Mouse (Mus musculus) lung, embryonic 15.5 days (tissue): ENCODE measurements around the gene Ccdc77. TPM values are rescaled to one million over a fixed set of nuclear protein-coding genes. Genes with fewer than 3 reads are reported as not detected.
A peak's percentile ranks its signal among the peaks of the same experiment; 100 is the strongest.

Experiments used
- ATAC-seq: fragments of 200-750 bp; cut with Nextera tagmentation; 2 replicates; pipeline ENCODE4 v1.8.0; 2017; ENCODE audit warnings: moderate number of reproducible peaks, borderline replicate concordance; ENCODE audit not compliant: low FRiP score, low TSS enrichment; ENCODE audit errors: extremely low read depth
- H3K27ac ChIP-seq: fragments of 300-500 bp; sonication (generic); 2 replicates; pipeline ENCODE4 v1.5.1; 2015; ENCODE audit warnings: moderate library complexity, mild to moderate bottlenecking, inconsistent platforms
- H3K27me3 ChIP-seq: fragments of 300-500 bp; sonication (generic); 2 replicates; pipeline ENCODE4 v1.6.1; 2015; ENCODE audit warnings: inconsistent platforms
- H3K36me3 ChIP-seq: fragments of 300-500 bp; sonication (generic); 2 replicates; pipeline ENCODE4 v1.6.1; 2015; ENCODE audit warnings: inconsistent platforms
- H3K4me1 ChIP-seq: fragments of 300-500 bp; sonication (generic); 2 replicates; pipeline ENCODE4 v1.6.1; 2015; ENCODE audit warnings: inconsistent platforms
- H3K4me2 ChIP-seq: fragments of 300-500 bp; sonication (generic); 2 replicates; pipeline ENCODE4 v1.6.1; 2015; ENCODE audit warnings: inconsistent platforms, mild to moderate bottlenecking, moderate library complexity
- H3K4me3 ChIP-seq: fragments of 300-500 bp; sonication (generic); 2 replicates; pipeline ENCODE4 v1.5.1; 2015; ENCODE audit warnings: mild to moderate bottlenecking, inconsistent platforms
- H3K9ac ChIP-seq: fragments of 300-500 bp; sonication (generic); 2 replicates; pipeline ENCODE4 v1.6.1; 2015; ENCODE audit warnings: inconsistent platforms
- H3K9me3 ChIP-seq: fragments of 300-500 bp; sonication (generic); 2 replicates; pipeline ENCODE4 v1.6.1; 2016; ENCODE audit warnings: inconsistent platforms
- WGBS: fragments of 180-500 bp; shearing (Covaris S2); methylation state at CpG from one replicate; pipeline ENCODE4 v1.1.7; 2015; 5-methylcytosine and 5-hydroxymethylcytosine counted together
- polyA plus RNA-seq: library from polyadenylated mRNA; unstranded; fragments of >200 nt; fragmentation: Nextera tagmentation; extraction: Ambion mirVana; gene quantifications from 2 replicates; pipeline ENCODE4 v1.2.1, GENCODE M21; 2015

Gene Ccdc77
- polyA plus RNA-seq, 1 experiment from 2014 or later, result 26.6 TPM

- Histone ChIP-seq H3K4me1 (peaks cover 9% of the 10 kb centered on the region), H3K36me3 (peaks cover 6% of the 10 kb centered on the region; the same call in 1 of the 2 replicates), H3K27ac (peak overlapping the region; percentile 87), H3K4me2 (peak overlapping the region; percentile 78), H3K27me3 (no peaks in the 10 kb centered on the region), H3K9ac (peak overlapping the region; percentile 56), H3K4me3 (peak overlapping the region; percentile 58), H3K9me3 (no peaks in the 10 kb centered on the region)
- ATAC-seq, result peak; percentile 99
- WGBS, result under 1% methylated on average over 31 of the region's 31 CpGs
Observed at GRCm38 (mm10) chr6:120356951-120357945, 6.9 kb downstream of the Ccdc77 start.

- H3K36me3 ChIP-seq, result peaks cover 7% of the 10 kb centered on the region; the same call in 1 of the 2 replicates
- H3K27ac ChIP-seq, result peak overlapping the region; percentile 87
- H3K4me1 ChIP-seq, result peaks cover 9% of the 10 kb centered on the region
- peak overlapping the region; percentile 58 for H3K4me3 ChIP-seq
- no peaks in the 10 kb centered on the region for H3K9me3 ChIP-seq
- no peaks in the 10 kb centered on the region for H3K27me3 ChIP-seq
- 23% methylated on average over 5 of the region's 5 CpGs for WGBS
- H3K4me2 ChIP-seq, result peak overlapping the region; percentile 78
- H3K9ac ChIP-seq, result peak overlapping the region; percentile 56
- no peak for ATAC-seq
Observed at GRCm38 (mm10) chr6:120356478-120356877, 7.7 kb downstream of the Ccdc77 start.

DNA sequence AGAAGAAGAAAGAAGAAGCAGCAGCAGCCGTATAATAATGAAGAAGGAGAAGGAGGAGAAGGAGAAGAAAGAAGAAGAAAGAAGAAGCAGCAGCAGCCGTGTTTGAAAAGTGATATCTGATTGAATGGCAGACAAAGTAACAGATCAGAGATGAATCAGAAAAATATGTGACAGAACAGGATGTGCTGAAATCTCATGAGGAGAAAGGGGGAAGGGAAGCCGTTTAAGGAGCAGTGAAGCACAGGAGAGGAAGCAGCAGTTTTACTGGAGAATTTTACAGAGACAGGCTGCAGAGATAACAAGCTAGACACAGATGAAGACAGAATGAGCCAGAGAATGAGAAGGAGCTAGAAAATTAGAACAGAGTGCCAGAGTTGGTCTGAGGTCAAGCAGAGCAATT is 15.2 kb downstream of the Ccdc77 start:
- Histone ChIP-seq H3K4me2 (no peak overlapping the region), H3K27me3 (no peaks in the 10 kb centered on the region), H3K36me3 (peaks cover 56% of the 10 kb centered on the region), H3K4me1 (no peaks in the 10 kb centered on the region), H3K27ac (no peak overlapping the region), H3K9me3 (no peaks in the 10 kb centered on the region), H3K4me3 (no peak overlapping the region), H3K9ac (no peak overlapping the region)
- no peak for ATAC-seq
- WGBS, result 88% methylated on average over 3 of the region's 3 CpGs

DNA sequence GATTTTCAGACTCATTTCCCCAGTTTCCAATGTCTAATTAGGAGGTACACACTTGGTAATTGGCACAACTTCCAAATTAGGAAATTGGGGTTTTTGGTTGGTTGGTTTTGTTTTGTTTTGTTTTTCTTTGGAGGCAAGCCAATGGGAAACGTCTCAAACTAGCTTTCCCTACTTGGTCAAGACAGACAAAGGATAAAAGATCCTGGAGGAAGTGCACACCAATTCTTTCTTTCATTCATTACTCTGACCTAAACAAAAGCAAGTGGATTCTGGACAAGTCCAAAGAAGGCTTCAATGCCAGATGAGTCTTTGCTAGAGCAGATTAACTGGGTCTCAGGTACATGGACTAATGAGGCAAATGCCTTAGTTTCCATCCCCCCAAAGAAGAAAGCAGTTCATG is 20.2 kb downstream of the Ccdc77 start:
- Histone ChIP-seq H3K4me3 (no peak overlapping the region), H3K27me3 (no peaks in the 10 kb centered on the region), H3K9ac (no peak overlapping the region), H3K27ac (no peak overlapping the region), H3K36me3 (peaks cover 74% of the 10 kb centered on the region), H3K4me2 (no peak overlapping the region), H3K4me1 (no peaks in the 10 kb centered on the region), H3K9me3 (no peaks in the 10 kb centered on the region)
- ATAC-seq, result no peak
- WGBS, result 32% methylated on average over 1 of the region's 1 CpGs

GRCm38 (mm10) chr6:120332351-120332750 is 31.8 kb downstream of the Ccdc77 start:
- 65% methylated on average over 2 of the region's 2 CpGs for WGBS
- no peak overlapping the region for H3K9ac ChIP-seq
- H3K27me3 ChIP-seq, result no peaks in the 10 kb centered on the region
- H3K27ac ChIP-seq, result no peak overlapping the region
- peaks cover 71% of the 10 kb centered on the region for H3K36me3 ChIP-seq
- no peak overlapping the region for H3K4me2 ChIP-seq
- no peaks in the 10 kb centered on the region for H3K4me1 ChIP-seq
- H3K9me3 ChIP-seq, result no peaks in the 10 kb centered on the region
- H3K4me3 ChIP-seq, result no peak overlapping the region
- no peak for ATAC-seq

- Histone ChIP-seq H3K9me3 (no peaks in the 10 kb centered on the region), H3K9ac (no peak overlapping the region), H3K4me1 (no peaks in the 10 kb centered on the region), H3K27ac (no peak overlapping the region), H3K36me3 (peaks cover 23% of the 10 kb centered on the region; the same call in 1 of the 2 replicates), H3K4me3 (no peak overlapping the region), H3K27me3 (no peaks in the 10 kb centered on the region), H3K4me2 (no peak overlapping the region)
- no peak for ATAC-seq
- 28% methylated on average over 6 of the region's 6 CpGs for WGBS
Observed at GRCm38 (mm10) chr6:120324295-120324927, 39.8 kb downstream of the Ccdc77 start.

- Histone ChIP-seq H3K4me2 (no peak overlapping the region), H3K9me3 (no peaks in the 10 kb centered on the region), H3K27me3 (no peaks in the 10 kb centered on the region), H3K4me1 (no peaks in the 10 kb centered on the region), H3K9ac (no peak overlapping the region), H3K36me3 (peaks cover 10% of the 10 kb centered on the region; the same call in 1 of the 2 replicates), H3K4me3 (no peak overlapping the region), H3K27ac (no peak overlapping the region)
- whole genome bisulfite sequencing, result 60% methylated on average over 2 of the region's 2 CpGs
- ATAC-seq, result no peak
Observed at GRCm38 (mm10) chr6:120320369-120320768, 43.8 kb downstream of the Ccdc77 start.

GRCm38 (mm10) chr6:120319129-120319528 is 45.0 kb downstream of the Ccdc77 start:
- Histone ChIP-seq H3K27ac (no peak overlapping the region), H3K4me2 (no peak overlapping the region), H3K4me1 (no peaks in the 10 kb centered on the region), H3K36me3 (no peaks in the 10 kb centered on the region), H3K9me3 (no peaks in the 10 kb centered on the region), H3K27me3 (no peaks in the 10 kb centered on the region), H3K9ac (no peak overlapping the region), H3K4me3 (no peak overlapping the region)
- ATAC-seq, result no peak
- WGBS, result 49% methylated on average over 9 of the region's 9 CpGs

DNA sequence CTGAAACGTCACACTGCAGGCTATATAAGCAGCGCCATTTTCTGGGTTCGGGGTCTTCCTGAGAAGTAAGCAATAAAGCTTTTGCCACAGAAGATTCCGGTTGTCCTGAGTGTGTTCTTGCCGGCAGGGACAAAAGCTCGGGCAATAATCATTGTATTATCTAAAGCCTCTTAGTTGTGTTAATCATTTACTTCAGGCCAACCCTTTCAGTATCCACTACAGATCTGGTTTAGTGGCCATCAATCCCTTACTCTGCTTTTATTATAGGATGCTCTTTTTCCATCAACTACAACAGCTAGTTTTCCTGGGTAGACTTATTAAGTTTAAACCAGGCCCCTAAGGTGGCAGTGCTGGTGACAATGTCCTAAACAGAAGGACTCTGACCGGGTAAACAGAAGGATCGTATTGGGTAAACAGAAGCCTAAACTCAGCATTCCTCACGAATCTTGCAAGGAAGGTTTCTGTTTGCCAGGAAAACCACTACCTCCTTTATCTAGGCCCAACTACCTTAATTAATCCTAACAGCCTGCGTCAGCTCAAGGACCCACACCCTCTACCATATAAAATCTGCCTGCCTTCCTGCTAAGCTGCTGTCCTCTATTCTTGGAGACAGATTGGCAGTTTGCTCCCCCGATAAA is 45.8 kb downstream of the Ccdc77 start:
- H3K4me2 ChIP-seq, result no peak overlapping the region
- no peaks in the 10 kb centered on the region for H3K36me3 ChIP-seq
- H3K4me1 ChIP-seq, result no peaks in the 10 kb centered on the region
- no peak for ATAC-seq
- H3K27ac ChIP-seq, result no peak overlapping the region
- H3K27me3 ChIP-seq, result no peaks in the 10 kb centered on the region
- H3K4me3 ChIP-seq, result no peak overlapping the region
- 56% methylated on average over 11 of the region's 11 CpGs for WGBS
- H3K9me3 ChIP-seq, result no peaks in the 10 kb centered on the region
- no peak overlapping the region for H3K9ac ChIP-seq

GRCm38 (mm10) chr6:120312443-120312842 is 51.7 kb downstream of the Ccdc77 start:
- no peaks in the 10 kb centered on the region for H3K4me1 ChIP-seq
- no peaks in the 10 kb centered on the region for H3K9me3 ChIP-seq
- H3K4me2 ChIP-seq, result no peak overlapping the region
- no peak overlapping the region for H3K9ac ChIP-seq
- no peak for ATAC-seq
- H3K36me3 ChIP-seq, result no peaks in the 10 kb centered on the region
- no peaks in the 10 kb centered on the region for H3K27me3 ChIP-seq
- no peak overlapping the region for H3K4me3 ChIP-seq
- WGBS, result 69% methylated on average over 5 of the region's 5 CpGs
- H3K27ac ChIP-seq, result no peak overlapping the region

DNA sequence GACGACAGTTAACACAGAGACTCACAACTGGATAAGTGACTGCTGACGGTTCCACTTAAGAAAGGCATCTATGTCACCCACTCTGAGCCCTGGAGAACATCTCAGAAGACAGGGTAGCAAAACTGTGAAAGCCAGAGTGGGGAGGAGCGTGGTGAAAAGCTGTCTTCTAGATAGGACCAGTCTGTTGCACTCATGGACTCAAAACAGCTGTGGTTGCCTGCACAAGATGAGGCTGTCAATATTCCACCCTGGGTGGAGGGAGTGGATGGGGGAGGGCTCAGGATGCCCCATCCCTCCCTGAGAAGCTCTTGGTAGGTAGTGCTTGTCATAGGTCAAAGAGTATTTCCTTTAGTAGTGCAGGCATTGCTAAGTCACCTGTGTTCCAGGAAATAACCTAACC is 54.4 kb downstream of the Ccdc77 start:
- no peak overlapping the region for H3K4me3 ChIP-seq
- no peak overlapping the region for H3K4me2 ChIP-seq
- ATAC-seq, result no peak
- 0 out of 2 replicates have a peak, but pooled peaks cover 5% of the 10 kb centered on the region for H3K4me1 ChIP-seq
- no peak overlapping the region for H3K27ac ChIP-seq
- no peaks in the 10 kb centered on the region for H3K9me3 ChIP-seq
- WGBS, result 43% methylated on average over 3 of the region's 3 CpGs
- no peaks in the 10 kb centered on the region for H3K27me3 ChIP-seq
- no peak overlapping the region for H3K9ac ChIP-seq
- no peaks in the 10 kb centered on the region for H3K36me3 ChIP-seq
